Mouse (Mus musculus): ENCODE measurements at regions not wholly inside any gene's neighbourhood (a gene's known extent, or its start where the extent isn't known, plus 50 kb on each side); places are given as distances from the start of the nearest gene placed in this dataset.

- WGBS: 41% methylated on average over 8 of the region's 8 CpGs
- no peak for ATAC-seq
- Histone ChIP-seq H3K9ac (ENCODE audit: low read depth, low read length) (no peak overlapping the region), H3K36me3 (ENCODE audit: control insufficient read depth, insufficient read depth, low read length) (no peaks in the 10 kb centered on the region), H3K27me3 (ENCODE audit: control insufficient read depth, insufficient read depth, low read depth, low read length) (no peaks in the 10 kb centered on the region), H3K27ac (ENCODE audit: low read length) (no peak overlapping the region), H3K4me3 (ENCODE audit: low read depth, low read length) (no peak overlapping the region), H3K4me2 (ENCODE audit: low read length) (no peak overlapping the region), H3K4me1 (ENCODE audit: control insufficient read depth, insufficient read depth, low read length) (peaks cover 2% of the 10 kb centered on the region; the same call in 1 of the 2 replicates), H3K9me3 (replicated peaks; ENCODE audit: control insufficient read depth, low read length, poor library complexity, severe bottlenecking) (0 out of 2 replicates have a peak, but pooled peaks cover 2% of the 10 kb centered on the region)
Observed at GRCm38 (mm10) chr3:143949656-143950055, 255.4 kb downstream of the Lmo4 start.

- 75% methylated on average over 11 of the region's 11 CpGs for WGBS
- Histone ChIP-seq H3K36me3 (ENCODE audit: control insufficient read depth, insufficient read depth, low read length) (no peaks in the 10 kb centered on the region), H3K4me2 (ENCODE audit: low read length) (no peak overlapping the region), H3K27ac (ENCODE audit: low read length) (no peak overlapping the region), H3K4me1 (ENCODE audit: control insufficient read depth, insufficient read depth, low read length) (peaks cover 2% of the 10 kb centered on the region; the same call in 1 of the 2 replicates), H3K27me3 (ENCODE audit: control insufficient read depth, insufficient read depth, low read depth, low read length) (no peaks in the 10 kb centered on the region), H3K9ac (ENCODE audit: low read depth, low read length) (no peak overlapping the region), H3K9me3 (replicated peaks; ENCODE audit: control insufficient read depth, low read length, poor library complexity, severe bottlenecking) (0 out of 2 replicates have a peak, but pooled peaks cover 2% of the 10 kb centered on the region), H3K4me3 (ENCODE audit: low read depth, low read length) (no peak overlapping the region)
- no peak for ATAC-seq
Observed at GRCm38 (mm10) chr3:143949026-143949637, 255.9 kb downstream of the Lmo4 start.

- Histone ChIP-seq H3K9me3 (replicated peaks; ENCODE audit: control insufficient read depth, low read length, poor library complexity, severe bottlenecking) (0 out of 2 replicates have a peak, but pooled peaks cover 2% of the 10 kb centered on the region), H3K9ac (ENCODE audit: low read depth, low read length) (no peak overlapping the region), H3K36me3 (ENCODE audit: control insufficient read depth, insufficient read depth, low read length) (no peaks in the 10 kb centered on the region), H3K4me1 (ENCODE audit: control insufficient read depth, insufficient read depth, low read length) (peaks cover 2% of the 10 kb centered on the region; the same call in 1 of the 2 replicates), H3K4me3 (ENCODE audit: low read depth, low read length) (no peak overlapping the region), H3K27me3 (ENCODE audit: control insufficient read depth, insufficient read depth, low read depth, low read length) (no peaks in the 10 kb centered on the region), H3K27ac (ENCODE audit: low read length) (no peak overlapping the region), H3K4me2 (ENCODE audit: low read length) (no peak overlapping the region)
- no peak for ATAC-seq
- 49% methylated on average over 3 of the region's 3 CpGs for WGBS
Observed at GRCm38 (mm10) chr3:143947938-143948267, 257.1 kb downstream of the Lmo4 start.

GRCm38 (mm10) chr3:143947079-143947937 is 257.7 kb downstream of the Lmo4 start:
- Histone ChIP-seq H3K4me2 (ENCODE audit: low read length) (peak overlapping the region; percentile 27; the same call in 1 of the 2 replicates), H3K27me3 (ENCODE audit: control insufficient read depth, insufficient read depth, low read depth, low read length) (no peaks in the 10 kb centered on the region), H3K27ac (ENCODE audit: low read length) (no peak overlapping the region), H3K4me1 (ENCODE audit: control insufficient read depth, insufficient read depth, low read length) (peaks cover 2% of the 10 kb centered on the region; the same call in 1 of the 2 replicates), H3K36me3 (ENCODE audit: control insufficient read depth, insufficient read depth, low read length) (no peaks in the 10 kb centered on the region), H3K9ac (ENCODE audit: low read depth, low read length) (no peak overlapping the region), H3K9me3 (replicated peaks; ENCODE audit: control insufficient read depth, low read length, poor library complexity, severe bottlenecking) (0 out of 2 replicates have a peak, but pooled peaks cover 2% of the 10 kb centered on the region), H3K4me3 (ENCODE audit: low read depth, low read length) (no peak overlapping the region)
- WGBS: 22% methylated on average over 11 of the region's 11 CpGs
- no peak for ATAC-seq

- Histone ChIP-seq H3K36me3 (ENCODE audit: control insufficient read depth, insufficient read depth, low read length) (no peaks in the 10 kb centered on the region), H3K9ac (ENCODE audit: low read depth, low read length) (no peak overlapping the region), H3K4me1 (ENCODE audit: control insufficient read depth, insufficient read depth, low read length) (no peaks in the 10 kb centered on the region), H3K9me3 (replicated peaks; ENCODE audit: control insufficient read depth, low read length, poor library complexity, severe bottlenecking) (no peaks in the 10 kb centered on the region), H3K27ac (ENCODE audit: low read length) (no peak overlapping the region), H3K4me3 (ENCODE audit: low read depth, low read length) (no peak overlapping the region), H3K27me3 (ENCODE audit: control insufficient read depth, insufficient read depth, low read depth, low read length) (no peaks in the 10 kb centered on the region), H3K4me2 (ENCODE audit: low read length) (no peak overlapping the region)
- ATAC-seq: no peak
- WGBS: 86% methylated on average over 3 of the region's 3 CpGs
Observed at GRCm38 (mm10) chr3:143939068-143939709, 265.8 kb downstream of the Lmo4 start.

- no peaks in the 10 kb centered on the region for H3K36me3 ChIP-seq (ENCODE audit: control insufficient read depth, insufficient read depth, low read length)
- ATAC-seq: no peak
- WGBS: 55% methylated on average over 6 of the region's 6 CpGs
- no peak overlapping the region for H3K4me2 ChIP-seq (ENCODE audit: low read length)
- no peaks in the 10 kb centered on the region for H3K4me1 ChIP-seq (ENCODE audit: control insufficient read depth, insufficient read depth, low read length)
- no peaks in the 10 kb centered on the region for H3K9me3 ChIP-seq (replicated peaks; ENCODE audit: control insufficient read depth, low read length, poor library complexity, severe bottlenecking)
- H3K27me3 ChIP-seq (ENCODE audit: control insufficient read depth, insufficient read depth, low read depth, low read length): no peaks in the 10 kb centered on the region
- no peak overlapping the region for H3K9ac ChIP-seq (ENCODE audit: low read depth, low read length)
- H3K4me3 ChIP-seq (ENCODE audit: low read depth, low read length): no peak overlapping the region
- no peak overlapping the region for H3K27ac ChIP-seq (ENCODE audit: low read length)
Observed at GRCm38 (mm10) chr3:143925322-143925721, 279.7 kb downstream of the Lmo4 start.

- H3K4me1 ChIP-seq (ENCODE audit: control insufficient read depth, insufficient read depth, low read length): peaks cover 3% of the 10 kb centered on the region; the same call in 1 of the 2 replicates
- ATAC-seq: no peak
- H3K27me3 ChIP-seq (ENCODE audit: control insufficient read depth, insufficient read depth, low read depth, low read length): no peaks in the 10 kb centered on the region
- H3K4me2 ChIP-seq (ENCODE audit: low read length): no peak overlapping the region
- no peak overlapping the region for H3K4me3 ChIP-seq (ENCODE audit: low read depth, low read length)
- H3K27ac ChIP-seq (ENCODE audit: low read length): no peak overlapping the region
- 100% methylated on average over 1 of the region's 1 CpGs for WGBS
- H3K9ac ChIP-seq (ENCODE audit: low read depth, low read length): no peak overlapping the region
- no peaks in the 10 kb centered on the region for H3K36me3 ChIP-seq (ENCODE audit: control insufficient read depth, insufficient read depth, low read length)
- no peaks in the 10 kb centered on the region for H3K9me3 ChIP-seq (replicated peaks; ENCODE audit: control insufficient read depth, low read length, poor library complexity, severe bottlenecking)
Observed at GRCm38 (mm10) chr3:143919744-143920143, 285.3 kb downstream of the Lmo4 start.

- peak; percentile 67 for ATAC-seq
- Histone ChIP-seq H3K27ac (ENCODE audit: low read length) (no peak overlapping the region), H3K36me3 (ENCODE audit: control insufficient read depth, insufficient read depth, low read length) (no peaks in the 10 kb centered on the region), H3K9me3 (replicated peaks; ENCODE audit: control insufficient read depth, low read length, poor library complexity, severe bottlenecking) (no peaks in the 10 kb centered on the region), H3K4me1 (ENCODE audit: control insufficient read depth, insufficient read depth, low read length) (peaks cover 5% of the 10 kb centered on the region; the same call in 1 of the 2 replicates), H3K9ac (ENCODE audit: low read depth, low read length) (no peak overlapping the region), H3K4me2 (ENCODE audit: low read length) (no peak overlapping the region), H3K27me3 (ENCODE audit: control insufficient read depth, insufficient read depth, low read depth, low read length) (no peaks in the 10 kb centered on the region), H3K4me3 (ENCODE audit: low read depth, low read length) (no peak overlapping the region)
- 32% methylated on average over 6 of the region's 6 CpGs for WGBS
Observed at GRCm38 (mm10) chr3:143914341-143915217, 290.4 kb downstream of the Lmo4 start.
